27 mouse cellular contexts compared by ENCODE assay signal in the genomic region with DNA sequence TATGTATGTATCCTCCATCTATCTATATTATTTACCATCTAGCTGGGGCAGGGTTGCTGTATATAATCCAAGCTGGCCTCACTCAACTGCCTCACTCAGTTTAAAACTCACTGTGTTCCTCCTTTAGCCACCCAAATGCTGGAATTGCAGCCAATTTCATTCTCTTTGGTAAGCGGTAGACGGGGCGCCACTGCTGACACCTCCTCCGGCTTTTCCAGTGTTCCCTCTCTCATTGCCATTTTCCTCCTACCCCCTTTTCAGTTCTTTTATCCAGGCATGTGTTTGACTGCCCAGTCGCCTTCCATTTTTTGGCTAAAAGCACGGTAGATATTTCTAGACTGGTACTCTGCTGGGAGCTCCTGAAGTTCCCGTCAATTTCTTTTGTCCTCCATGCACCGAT.
DNase-seq lines count a peak whose midpoint lies in the region; ATAC-seq and TF ChIP-seq lines count a peak whose summit lies in the region.
"Had no signal": no experiment of that assay in that cellular context is flagged by ENCODE, and none has a peak within 500 bp of the region (broad histone marks: within the 10 kb centered on the region; RNA-seq: fewer than 3 reads in every experiment).

No protein-coding gene starts in this region.

- no peak overlapping the region for H3K27ac ChIP-seq in lung, postnatal 0 days (ENCODE audit: low read length)
- no peak overlapping the region for H3K27ac ChIP-seq in intestine, postnatal 0 days (ENCODE audit: low read depth, low read length)
- H3K27ac ChIP-seq: forebrain, embryonic 10.5 days; gastrocnemius, adult 2 months; heart, embryonic 10.5 days; intestine, embryonic 15.5 days; limb, embryonic 15.5 days; liver, embryonic 14.5 days; midbrain, embryonic 15.5 days; neural tube, embryonic 12.5 days had no signal

- DNase-seq in frontal cortex, postnatal 10 days (ENCODE audit: low spot score in 2 of 2), result no peak
- peak; percentile 11 for DNase-seq in lung, postnatal 36 days
- DNase-seq in lung, postnatal 0 days (ENCODE audit: low spot score), result no peak
- peak; percentile 9 to 70 for DNase-seq in left cerebral cortex, adult 8-10 months (ENCODE audit: low spot score in 2 of 2)
- peak; percentile 36 for DNase-seq in right cerebral cortex, postnatal 25 days
- no peak for DNase-seq in urinary bladder, postnatal 4 days (ENCODE audit: low spot score in 2 of 2)
- DNase-seq: adrenal gland, postnatal 10 days; cerebellum, adult 11-12 months; cerebellum, postnatal 14 days; gastrocnemius, adult 2 months; kidney, adult 9 months; kidney, postnatal 4 days; lung, embryonic 14.5 days; lung, postnatal 4 days; retina, postnatal 1 day; thymus, postnatal 25 days had no signal

- H3K4me1 ChIP-seq in lung, postnatal 0 days (ENCODE audit: insufficient read depth, low read depth, low read length), result peaks cover 6% of the 10 kb centered on the region; the same call in 1 of the 2 replicates
- no peaks in the 10 kb centered on the region; the same call in 1 of the 2 replicates for H3K4me1 ChIP-seq in intestine, postnatal 0 days (replicated peaks; ENCODE audit: control insufficient read depth, insufficient read depth, low read length)
- H3K4me1 ChIP-seq: forebrain, embryonic 10.5 days; intestine, embryonic 15.5 days; limb, embryonic 15.5 days; midbrain, embryonic 15.5 days; neural tube, embryonic 12.5 days had no signal

- no peak overlapping the region for H3K4me3 ChIP-seq in lung, postnatal 0 days (ENCODE audit: low read depth, low read length)
- no peak overlapping the region for H3K4me3 ChIP-seq in intestine, postnatal 0 days (ENCODE audit: low read depth, low read length)
- H3K4me3 ChIP-seq: forebrain, embryonic 10.5 days; gastrocnemius, adult 2 months; heart, embryonic 10.5 days; intestine, embryonic 15.5 days; limb, embryonic 15.5 days; midbrain, embryonic 15.5 days; neural tube, embryonic 12.5 days had no signal

- TF ChIP-seq EP300 in lung, postnatal 0 days (IDR thresholded peaks at IDR 0.05), result no peak

- H3K27me3 ChIP-seq in lung, postnatal 0 days (replicated peaks; ENCODE audit: insufficient read depth, low read length), result no peaks in the 10 kb centered on the region
- no peaks in the 10 kb centered on the region for H3K27me3 ChIP-seq in intestine, postnatal 0 days (replicated peaks; ENCODE audit: control insufficient read depth, insufficient read depth, low read length)
- H3K27me3 ChIP-seq: intestine, embryonic 15.5 days; limb, embryonic 15.5 days; midbrain, embryonic 15.5 days; neural tube, embryonic 12.5 days had no signal

- ATAC-seq in frontal cortex, adult (ENCODE audit: low TSS enrichment), result peak; percentile 100
- no peak for ATAC-seq in lung, postnatal 0 days
- ATAC-seq in intestine, postnatal 0 days, result no peak
- ATAC-seq: forebrain, embryonic 16.5 days; hindbrain, embryonic 16.5 days; intestine, embryonic 15.5 days; midbrain, embryonic 15.5 days had no signal

- no peak overlapping the region for H3K9ac ChIP-seq in lung, postnatal 0 days (replicated peaks; ENCODE audit: low read depth)
- no peak overlapping the region for H3K9ac ChIP-seq in intestine, postnatal 0 days (ENCODE audit: low read depth, low read length)
- H3K9ac ChIP-seq: intestine, embryonic 15.5 days; limb, embryonic 15.5 days; liver, embryonic 14.5 days; lung, embryonic 14.5 days; midbrain, embryonic 15.5 days; neural tube, embryonic 12.5 days had no signal

- no peak for TF ChIP-seq CTCF in lung, postnatal 0 days (IDR thresholded peaks at IDR 0.05)
- TF ChIP-seq CTCF in intestine, postnatal 0 days (IDR thresholded peaks at IDR 0.05; ENCODE audit: low read depth), result no peak

- WGBS in lung, postnatal 0 days, result 92% methylated on average over 8 of the region's 8 CpGs
- 94% methylated on average over 8 of the region's 8 CpGs for WGBS in intestine, postnatal 0 days

- no peak overlapping the region for H3K4me2 ChIP-seq in lung, postnatal 0 days (replicated peaks; ENCODE audit: low read depth, low read length)
- H3K4me2 ChIP-seq in intestine, postnatal 0 days (replicated peaks; ENCODE audit: low read depth), result no peak overlapping the region
- H3K4me2 ChIP-seq: intestine, embryonic 15.5 days; limb, embryonic 15.5 days; lung, embryonic 14.5 days; midbrain, embryonic 15.5 days; neural tube, embryonic 12.5 days had no signal

- H3K9me3 ChIP-seq in lung, postnatal 0 days (ENCODE audit: low read length), result no peaks in the 10 kb centered on the region
- H3K9me3 ChIP-seq in intestine, postnatal 0 days (ENCODE audit: control insufficient read depth), result no peaks in the 10 kb centered on the region
- H3K9me3 ChIP-seq: forebrain, embryonic 10.5 days; heart, embryonic 10.5 days; intestine, embryonic 15.5 days; limb, embryonic 15.5 days; midbrain, embryonic 15.5 days; neural tube, embryonic 12.5 days had no signal

- H3K36me3 ChIP-seq in lung, postnatal 0 days (ENCODE audit: insufficient read depth, low read length), result no peaks in the 10 kb centered on the region
- H3K36me3 ChIP-seq in intestine, postnatal 0 days (ENCODE audit: control insufficient read depth, insufficient read depth), result no peaks in the 10 kb centered on the region
- H3K36me3 ChIP-seq: forebrain, embryonic 10.5 days; heart, embryonic 10.5 days; intestine, embryonic 15.5 days; limb, embryonic 15.5 days; midbrain, embryonic 15.5 days; neural tube, embryonic 12.5 days had no signal

Comparison
In these comparisons a context has a peak if more than half of its experiments do, and no peak if none do; other contexts are left out.
1. DNase-seq: peak in lung, postnatal 36 days (single experiment), left cerebral cortex, adult 8-10 months (2 of 2) and right cerebral cortex, postnatal 25 days (single experiment); none in frontal cortex, postnatal 10 days (0 of 2), lung, postnatal 0 days (single experiment) and urinary bladder, postnatal 4 days (0 of 2).